Mouse (Mus musculus): ENCODE measurements around the gene Gtpbp8. TPM values are rescaled to one million over a fixed set of nuclear protein-coding genes. Genes with fewer than 3 reads are reported as not detected.
A peak's percentile ranks its signal among the peaks of the same experiment; 100 is the strongest.

The Gtpbp8 gene
- polyA plus RNA-seq, 1 experiment from 2014 or later, result 34.0 TPM

- WGBS, result 81% methylated on average over 7 of the region's 7 CpGs
Observed at GRCm38 (mm10) chr16:44719349-44719748, 26.8 kb downstream of the Gtpbp8 start.

GRCm38 (mm10) chr16:44717838-44718237 is 28.3 kb downstream of the Gtpbp8 start:
- H3K27me3 ChIP-seq (replicated peaks; ENCODE audit: control insufficient read depth, insufficient read depth, low read length), result no peaks in the 10 kb centered on the region
- H3K9ac ChIP-seq (ENCODE audit: low read depth, low read length), result no peak overlapping the region
- H3K4me1 ChIP-seq (ENCODE audit: control insufficient read depth, insufficient read depth, low read length), result 0 out of 2 replicates have a peak, but pooled peaks cover 3% of the 10 kb centered on the region
- no peak overlapping the region for H3K27ac ChIP-seq (ENCODE audit: low read length)
- no peak overlapping the region for H3K4me3 ChIP-seq (ENCODE audit: low read length)
- no peak for ATAC-seq
- H3K9me3 ChIP-seq (ENCODE audit: control insufficient read depth, low read length), result no peaks in the 10 kb centered on the region
- 74% methylated on average over 2 of the region's 2 CpGs for WGBS
- H3K4me2 ChIP-seq (ENCODE audit: low read depth, low read length), result no peak overlapping the region
- H3K36me3 ChIP-seq (ENCODE audit: control insufficient read depth, insufficient read depth, low read length), result no peaks in the 10 kb centered on the region

More at GRCm38 (mm10) chr16:44719349-44719748, 26.8 kb downstream of the Gtpbp8 start:
- H3K4me2 ChIP-seq (ENCODE audit: low read depth, low read length), result no peak overlapping the region
- no peak for ATAC-seq
- H3K27ac ChIP-seq (ENCODE audit: low read length), result no peak overlapping the region
- peaks cover 8% of the 10 kb centered on the region; the same call in 1 of the 2 replicates for H3K4me1 ChIP-seq (ENCODE audit: control insufficient read depth, insufficient read depth, low read length)
- H3K27me3 ChIP-seq (replicated peaks; ENCODE audit: control insufficient read depth, insufficient read depth, low read length), result no peaks in the 10 kb centered on the region
- no peak overlapping the region for H3K9ac ChIP-seq (ENCODE audit: low read depth, low read length)
- no peak overlapping the region for H3K4me3 ChIP-seq (ENCODE audit: low read length)
- H3K36me3 ChIP-seq (ENCODE audit: control insufficient read depth, insufficient read depth, low read length), result no peaks in the 10 kb centered on the region
- H3K9me3 ChIP-seq (ENCODE audit: control insufficient read depth, low read length), result no peaks in the 10 kb centered on the region

- Histone ChIP-seq H3K27ac (ENCODE audit: low read length) (no peak overlapping the region), H3K4me1 (ENCODE audit: control insufficient read depth, insufficient read depth, low read length) (no peaks in the 10 kb centered on the region), H3K27me3 (replicated peaks; ENCODE audit: control insufficient read depth, insufficient read depth, low read length) (no peaks in the 10 kb centered on the region), H3K4me3 (ENCODE audit: low read length) (no peak overlapping the region), H3K9ac (ENCODE audit: low read depth, low read length) (no peak overlapping the region), H3K36me3 (ENCODE audit: control insufficient read depth, insufficient read depth, low read length) (no peaks in the 10 kb centered on the region), H3K4me2 (ENCODE audit: low read depth, low read length) (no peak overlapping the region), H3K9me3 (ENCODE audit: control insufficient read depth, low read length) (no peaks in the 10 kb centered on the region)
- peak; percentile 42 for ATAC-seq
- 63% methylated on average over 2 of the region's 2 CpGs for WGBS
Observed at GRCm38 (mm10) chr16:44717141-44717634, 29.0 kb downstream of the Gtpbp8 start.

GRCm38 (mm10) chr16:44716305-44717140 is 29.6 kb downstream of the Gtpbp8 start:
- Histone ChIP-seq H3K27ac (ENCODE audit: low read length) (no peak overlapping the region), H3K4me2 (ENCODE audit: low read depth, low read length) (no peak overlapping the region), H3K4me1 (ENCODE audit: control insufficient read depth, insufficient read depth, low read length) (no peaks in the 10 kb centered on the region), H3K9me3 (ENCODE audit: control insufficient read depth, low read length) (no peaks in the 10 kb centered on the region), H3K9ac (ENCODE audit: low read depth, low read length) (no peak overlapping the region), H3K4me3 (ENCODE audit: low read length) (no peak overlapping the region), H3K27me3 (replicated peaks; ENCODE audit: control insufficient read depth, insufficient read depth, low read length) (no peaks in the 10 kb centered on the region), H3K36me3 (ENCODE audit: control insufficient read depth, insufficient read depth, low read length) (no peaks in the 10 kb centered on the region)
- 35% methylated on average over 10 of the region's 10 CpGs for WGBS
- peak; percentile 79 for ATAC-seq

GRCm38 (mm10) chr16:44703458-44703857 is 42.7 kb downstream of the Gtpbp8 start:
- ATAC-seq, result peak; percentile 44
- H3K27ac ChIP-seq (ENCODE audit: low read length), result peak overlapping the region; percentile 40
- 42% methylated on average over 4 of the region's 4 CpGs for WGBS
- H3K9ac ChIP-seq (ENCODE audit: low read depth, low read length), result no peak overlapping the region
- H3K4me1 ChIP-seq (ENCODE audit: control insufficient read depth, insufficient read depth, low read length), result peaks cover 7% of the 10 kb centered on the region
- no peaks in the 10 kb centered on the region for H3K36me3 ChIP-seq (ENCODE audit: control insufficient read depth, insufficient read depth, low read length)
- H3K4me2 ChIP-seq (ENCODE audit: low read depth, low read length), result no peak overlapping the region
- H3K9me3 ChIP-seq (ENCODE audit: control insufficient read depth, low read length), result no peaks in the 10 kb centered on the region
- H3K27me3 ChIP-seq (replicated peaks; ENCODE audit: control insufficient read depth, insufficient read depth, low read length), result no peaks in the 10 kb centered on the region
- H3K4me3 ChIP-seq (ENCODE audit: low read length), result no peak overlapping the region

GRCm38 (mm10) chr16:44702272-44702671 is 43.9 kb downstream of the Gtpbp8 start:
- no peak overlapping the region for H3K27ac ChIP-seq (ENCODE audit: low read length)
- no peak for ATAC-seq
- no peaks in the 10 kb centered on the region for H3K36me3 ChIP-seq (ENCODE audit: control insufficient read depth, insufficient read depth, low read length)
- no peak overlapping the region for H3K4me3 ChIP-seq (ENCODE audit: low read length)
- H3K4me2 ChIP-seq (ENCODE audit: low read depth, low read length), result no peak overlapping the region
- no peak overlapping the region for H3K9ac ChIP-seq (ENCODE audit: low read depth, low read length)
- no peaks in the 10 kb centered on the region for H3K27me3 ChIP-seq (replicated peaks; ENCODE audit: control insufficient read depth, insufficient read depth, low read length)
- no peaks in the 10 kb centered on the region for H3K9me3 ChIP-seq (ENCODE audit: control insufficient read depth, low read length)
- peaks cover 14% of the 10 kb centered on the region for H3K4me1 ChIP-seq (ENCODE audit: control insufficient read depth, insufficient read depth, low read length)
- WGBS, result 67% methylated on average over 5 of the region's 5 CpGs

GRCm38 (mm10) chr16:44701155-44701554 is 45.0 kb downstream of the Gtpbp8 start:
- Histone ChIP-seq H3K4me2 (ENCODE audit: low read depth, low read length) (no peak overlapping the region), H3K4me3 (ENCODE audit: low read length) (no peak overlapping the region), H3K4me1 (ENCODE audit: control insufficient read depth, insufficient read depth, low read length) (peaks cover 20% of the 10 kb centered on the region), H3K9me3 (ENCODE audit: control insufficient read depth, low read length) (no peaks in the 10 kb centered on the region), H3K9ac (ENCODE audit: low read depth, low read length) (no peak overlapping the region), H3K27me3 (replicated peaks; ENCODE audit: control insufficient read depth, insufficient read depth, low read length) (no peaks in the 10 kb centered on the region), H3K36me3 (ENCODE audit: control insufficient read depth, insufficient read depth, low read length) (no peaks in the 10 kb centered on the region), H3K27ac (ENCODE audit: low read length) (no peak overlapping the region)
- no peak for ATAC-seq
- WGBS, result 91% methylated on average over 3 of the region's 3 CpGs

- H3K27ac ChIP-seq (ENCODE audit: low read length), result peak overlapping the region; percentile 58
Observed at GRCm38 (mm10) chr16:44697473-44698205, 48.5 kb downstream of the Gtpbp8 start.

GRCm38 (mm10) chr16:44695859-44696620 is 50.1 kb downstream of the Gtpbp8 start:
- Histone ChIP-seq H3K4me2 (ENCODE audit: low read depth, low read length) (no peak overlapping the region), H3K4me1 (ENCODE audit: control insufficient read depth, insufficient read depth, low read length) (peaks cover 17% of the 10 kb centered on the region), H3K36me3 (ENCODE audit: control insufficient read depth, insufficient read depth, low read length) (no peaks in the 10 kb centered on the region), H3K27me3 (replicated peaks; ENCODE audit: control insufficient read depth, insufficient read depth, low read length) (no peaks in the 10 kb centered on the region), H3K27ac (ENCODE audit: low read length) (peak overlapping the region; percentile 35), H3K4me3 (ENCODE audit: low read length) (no peak overlapping the region), H3K9me3 (ENCODE audit: control insufficient read depth, low read length) (no peaks in the 10 kb centered on the region), H3K9ac (ENCODE audit: low read depth, low read length) (no peak overlapping the region)
- ATAC-seq, result peak; percentile 79
- 32% methylated on average over 12 of the region's 12 CpGs for WGBS

More at GRCm38 (mm10) chr16:44697473-44698205, 48.5 kb downstream of the Gtpbp8 start:
- Histone ChIP-seq H3K4me2 (ENCODE audit: low read depth, low read length) (no peak overlapping the region), H3K4me1 (ENCODE audit: control insufficient read depth, insufficient read depth, low read length) (peaks cover 15% of the 10 kb centered on the region), H3K4me3 (ENCODE audit: low read length) (no peak overlapping the region), H3K36me3 (ENCODE audit: control insufficient read depth, insufficient read depth, low read length) (no peaks in the 10 kb centered on the region), H3K9ac (ENCODE audit: low read depth, low read length) (no peak overlapping the region), H3K27me3 (replicated peaks; ENCODE audit: control insufficient read depth, insufficient read depth, low read length) (no peaks in the 10 kb centered on the region), H3K9me3 (ENCODE audit: control insufficient read depth, low read length) (no peaks in the 10 kb centered on the region)
- 58% methylated on average over 5 of the region's 5 CpGs for WGBS
- peak; percentile 64 for ATAC-seq
